Mouse (Mus musculus): ENCODE results near the gene Rprd1b. TPM values are rescaled to one million over a fixed set of nuclear protein-coding genes. Genes with fewer than 3 reads are reported as not detected.
"Not testable (repeated sequence)": the region's sequence is repeated elsewhere in the genome, so short reads cannot be mapped to it uniquely, and the experiment has no call there.

Rprd1b gene
- total and polyA plus RNA-seq, 2 experiments from 2014 or later: 13.5 to 24.5 TPM

GRCm38 (mm10) chr2:158050116-158050515 lies 21.8 kb downstream of the Rprd1b start:
- Histone ChIP-seq H3K36me3 (replicated peaks; ENCODE audit: control insufficient read depth, insufficient read depth, low read length) (peaks cover 41% of the 10 kb centered on the region), H3K27me3 (ENCODE audit: control insufficient read depth, insufficient read depth, low read length) (no peaks in the 10 kb centered on the region), H3K9me3 (replicated peaks; ENCODE audit: control insufficient read depth, low read length) (no peaks in the 10 kb centered on the region), H3K4me1 (ENCODE audit: control insufficient read depth, insufficient read depth) (no peaks in the 10 kb centered on the region), H3K9ac (replicated peaks; ENCODE audit: low read depth, low read length) (no peak overlapping the region), H3K4me3 (ENCODE audit: low read depth, low read length) (no peak overlapping the region), H3K27ac (ENCODE audit: low read depth) (no peak overlapping the region), H3K4me2 (ENCODE audit: low read depth, low read length) (no peak overlapping the region)
- ATAC-seq (ENCODE audit: insufficient read depth, low read depth) (no peak), DNase-seq (ENCODE audit: low spot score) (no peak)
- TF ChIP-seq EP300 (IDR thresholded peaks at IDR 0.05; ENCODE audit: low read depth) (no peak), CTCF (IDR thresholded peaks at IDR 0.05; ENCODE audit: low read depth) (no peak)
- 95% methylated on average over 8 of the region's 8 CpGs for WGBS

DNA sequence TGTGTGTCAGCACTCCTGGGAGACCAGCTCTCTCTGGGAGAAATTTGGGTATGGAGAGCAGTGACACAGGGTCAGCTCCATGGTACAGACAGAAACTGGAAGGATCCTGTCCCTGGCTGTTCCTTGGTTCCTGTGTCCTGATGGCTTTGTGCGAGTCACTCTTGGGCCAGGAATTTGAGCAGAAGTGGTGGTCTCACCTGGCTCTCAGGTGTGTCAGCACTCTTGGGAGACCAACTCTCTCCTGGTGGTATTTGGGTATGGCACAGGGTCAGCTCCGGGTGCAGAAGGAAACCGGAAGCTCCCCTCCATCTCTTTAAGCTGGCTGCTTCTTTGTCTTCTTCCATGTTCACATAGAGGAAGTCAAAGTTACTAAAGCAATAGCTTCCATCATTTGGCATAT lies 26.3 kb downstream of the Rprd1b start:
- DNase-seq (ENCODE audit: low spot score) (no peak), ATAC-seq (ENCODE audit: insufficient read depth, low read depth) (no peak)
- H3K4me2 ChIP-seq (ENCODE audit: low read depth, low read length): no peak overlapping the region
- no peak overlapping the region for H3K4me3 ChIP-seq (ENCODE audit: low read depth, low read length)
- no peak overlapping the region for H3K9ac ChIP-seq (replicated peaks; ENCODE audit: low read depth, low read length)
- H3K27me3 ChIP-seq (ENCODE audit: control insufficient read depth, insufficient read depth, low read length): no peaks in the 10 kb centered on the region
- WGBS: 94% methylated on average over 3 of the region's 3 CpGs
- peaks cover 63% of the 10 kb centered on the region for H3K36me3 ChIP-seq (replicated peaks; ENCODE audit: control insufficient read depth, insufficient read depth, low read length)
- H3K9me3 ChIP-seq (replicated peaks; ENCODE audit: control insufficient read depth, low read length): no peaks in the 10 kb centered on the region
- TF ChIP-seq CTCF (IDR thresholded peaks at IDR 0.05; ENCODE audit: low read depth): no peak
- TF ChIP-seq EP300 (IDR thresholded peaks at IDR 0.05; ENCODE audit: low read depth): no peak
- H3K4me1 ChIP-seq (ENCODE audit: control insufficient read depth, insufficient read depth): no peaks in the 10 kb centered on the region
- no peak overlapping the region for H3K27ac ChIP-seq (ENCODE audit: low read depth)

- not testable (repeated sequence) for H3K4me1 ChIP-seq (ENCODE audit: control insufficient read depth, insufficient read depth); H3K4me2 ChIP-seq (ENCODE audit: low read depth, low read length); H3K9ac ChIP-seq (replicated peaks; ENCODE audit: low read depth, low read length); H3K27ac ChIP-seq (ENCODE audit: low read depth); H3K4me3 ChIP-seq (ENCODE audit: low read depth, low read length); H3K27me3 ChIP-seq (ENCODE audit: control insufficient read depth, insufficient read depth, low read length); H3K9me3 ChIP-seq (replicated peaks; ENCODE audit: control insufficient read depth, low read length); ATAC-seq (ENCODE audit: insufficient read depth, low read depth); DNase-seq (ENCODE audit: low spot score)
- H3K36me3 ChIP-seq (replicated peaks; ENCODE audit: control insufficient read depth, insufficient read depth, low read length): peaks cover 65% of the 10 kb centered on the region
- WGBS: 88% methylated on average over 8 of the region's 8 CpGs
Measured at GRCm38 (mm10) chr2:158055383-158055782, 27.1 kb downstream of the Rprd1b start.

DNA sequence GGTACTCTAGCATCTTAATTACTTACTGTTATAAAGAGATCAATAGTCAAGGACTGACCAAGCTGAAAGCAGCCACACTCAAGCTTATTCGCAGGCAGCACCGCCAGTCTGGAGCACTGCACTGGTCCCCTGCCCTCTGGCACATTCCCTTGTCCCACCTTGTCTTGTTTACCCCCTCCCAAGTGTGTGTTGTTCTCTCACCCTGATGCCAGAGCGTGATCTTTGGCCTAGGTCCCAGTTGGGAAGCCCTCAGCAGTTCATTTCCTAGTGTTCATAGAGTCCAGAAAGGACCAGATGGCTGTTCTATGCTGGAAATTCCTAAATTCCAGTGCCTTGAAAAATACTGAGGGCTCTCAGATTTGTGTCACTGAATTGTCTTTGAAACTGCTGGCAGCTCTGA lies 28.7 kb downstream of the Rprd1b start:
- H3K36me3 ChIP-seq (replicated peaks; ENCODE audit: control insufficient read depth, insufficient read depth, low read length): peaks cover 73% of the 10 kb centered on the region
- no peaks in the 10 kb centered on the region for H3K27me3 ChIP-seq (ENCODE audit: control insufficient read depth, insufficient read depth, low read length)
- no peak overlapping the region for H3K4me3 ChIP-seq (ENCODE audit: low read depth, low read length)
- 58% methylated on average over 3 of the region's 3 CpGs for WGBS
- no peaks in the 10 kb centered on the region for H3K9me3 ChIP-seq (replicated peaks; ENCODE audit: control insufficient read depth, low read length)
- H3K4me2 ChIP-seq (ENCODE audit: low read depth, low read length): no peak overlapping the region
- H3K9ac ChIP-seq (replicated peaks; ENCODE audit: low read depth, low read length): no peak overlapping the region
- H3K4me1 ChIP-seq (ENCODE audit: control insufficient read depth, insufficient read depth): no peaks in the 10 kb centered on the region
- H3K27ac ChIP-seq (ENCODE audit: low read depth): no peak overlapping the region
- ATAC-seq (ENCODE audit: insufficient read depth, low read depth) (no peak), DNase-seq (ENCODE audit: low spot score) (no peak)
- TF ChIP-seq CTCF (IDR thresholded peaks at IDR 0.05; ENCODE audit: low read depth) (no peak), EP300 (IDR thresholded peaks at IDR 0.05; ENCODE audit: low read depth) (no peak)

- TF ChIP-seq EP300 (IDR thresholded peaks at IDR 0.05; ENCODE audit: low read depth) (no peak), CTCF (IDR thresholded peaks at IDR 0.05; ENCODE audit: low read depth) (no peak)
- ATAC-seq (ENCODE audit: insufficient read depth, low read depth) (no peak), DNase-seq (ENCODE audit: low spot score) (no peak)
- WGBS: 80% methylated on average over 10 of the region's 10 CpGs
- Histone ChIP-seq H3K9ac (replicated peaks; ENCODE audit: low read depth, low read length) (no peak overlapping the region), H3K4me3 (ENCODE audit: low read depth, low read length) (no peak overlapping the region), H3K36me3 (replicated peaks; ENCODE audit: control insufficient read depth, insufficient read depth, low read length) (peaks cover 79% of the 10 kb centered on the region), H3K4me2 (ENCODE audit: low read depth, low read length) (no peak overlapping the region), H3K4me1 (ENCODE audit: control insufficient read depth, insufficient read depth) (no peaks in the 10 kb centered on the region), H3K9me3 (replicated peaks; ENCODE audit: control insufficient read depth, low read length) (no peaks in the 10 kb centered on the region), H3K27ac (ENCODE audit: low read depth) (no peak overlapping the region), H3K27me3 (ENCODE audit: control insufficient read depth, insufficient read depth, low read length) (no peaks in the 10 kb centered on the region)
Measured at GRCm38 (mm10) chr2:158058534-158058933, 30.2 kb downstream of the Rprd1b start.

GRCm38 (mm10) chr2:158059666-158060105 lies 31.4 kb downstream of the Rprd1b start:
- Histone ChIP-seq H3K4me3 (ENCODE audit: low read depth, low read length) (no peak overlapping the region), H3K27ac (ENCODE audit: low read depth) (no peak overlapping the region), H3K27me3 (ENCODE audit: control insufficient read depth, insufficient read depth, low read length) (no peaks in the 10 kb centered on the region), H3K4me2 (ENCODE audit: low read depth, low read length) (no peak overlapping the region), H3K36me3 (replicated peaks; ENCODE audit: control insufficient read depth, insufficient read depth, low read length) (peaks cover 76% of the 10 kb centered on the region), H3K4me1 (ENCODE audit: control insufficient read depth, insufficient read depth) (no peaks in the 10 kb centered on the region), H3K9me3 (replicated peaks; ENCODE audit: control insufficient read depth, low read length) (no peaks in the 10 kb centered on the region), H3K9ac (replicated peaks; ENCODE audit: low read depth, low read length) (no peak overlapping the region)
- TF ChIP-seq EP300 (IDR thresholded peaks at IDR 0.05; ENCODE audit: low read depth) (no peak), CTCF (IDR thresholded peaks at IDR 0.05; ENCODE audit: low read depth) (no peak)
- ATAC-seq (ENCODE audit: insufficient read depth, low read depth) (no peak), DNase-seq (ENCODE audit: low spot score) (no peak)
- WGBS: 75% methylated on average over 8 of the region's 8 CpGs
